Mouse (Mus musculus): Measurements from ENCODE around the gene Dhx29. TPM values are rescaled to one million over a fixed set of nuclear protein-coding genes. Genes with fewer than 3 reads are reported as not detected.

Dhx29 gene
- polyA plus RNA-seq, 1 experiment from 2014 or later: 17.5 TPM

DNA sequence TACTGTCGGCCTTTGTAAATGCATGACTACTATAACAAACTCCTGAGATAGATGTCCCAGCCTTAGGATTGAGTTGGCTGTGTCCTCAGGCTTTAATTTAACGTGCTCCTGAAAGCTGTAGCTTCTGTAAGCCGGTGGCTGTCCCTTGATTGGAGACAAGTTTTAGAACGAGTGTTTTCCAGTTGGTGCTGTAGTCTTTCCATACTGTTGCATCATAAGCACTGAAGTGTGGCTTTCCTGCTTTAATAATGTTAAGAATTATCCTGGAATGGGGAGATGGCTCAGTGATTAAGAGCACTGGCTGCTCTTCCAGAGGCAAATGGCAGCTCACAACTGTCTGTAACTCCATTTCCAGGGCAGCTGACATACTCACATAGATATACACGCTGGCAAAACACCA is 40.0 kb downstream of the Dhx29 start:
- DNase-seq (ENCODE audit: low spot score) (no peak), ATAC-seq (no peak)
- H3K4me3 ChIP-seq (ENCODE audit: low read depth, low read length): no peak overlapping the region
- no peaks in the 10 kb centered on the region for H3K4me1 ChIP-seq (ENCODE audit: control insufficient read depth, insufficient read depth, low read length)
- WGBS: 92% methylated on average over 5 of the region's 5 CpGs
- no peak overlapping the region for H3K9ac ChIP-seq (ENCODE audit: low read length)
- H3K27ac ChIP-seq (ENCODE audit: low read depth, low read length): no peak overlapping the region
- peaks cover 61% of the 10 kb centered on the region for H3K36me3 ChIP-seq (ENCODE audit: control insufficient read depth, insufficient read depth, low read length)
- no peak overlapping the region for H3K4me2 ChIP-seq (ENCODE audit: low read length)
- H3K9me3 ChIP-seq (replicated peaks; ENCODE audit: control insufficient read depth, low read length): no peaks in the 10 kb centered on the region
- no peaks in the 10 kb centered on the region for H3K27me3 ChIP-seq (replicated peaks; ENCODE audit: control insufficient read depth, insufficient read depth, low read length)

DNA sequence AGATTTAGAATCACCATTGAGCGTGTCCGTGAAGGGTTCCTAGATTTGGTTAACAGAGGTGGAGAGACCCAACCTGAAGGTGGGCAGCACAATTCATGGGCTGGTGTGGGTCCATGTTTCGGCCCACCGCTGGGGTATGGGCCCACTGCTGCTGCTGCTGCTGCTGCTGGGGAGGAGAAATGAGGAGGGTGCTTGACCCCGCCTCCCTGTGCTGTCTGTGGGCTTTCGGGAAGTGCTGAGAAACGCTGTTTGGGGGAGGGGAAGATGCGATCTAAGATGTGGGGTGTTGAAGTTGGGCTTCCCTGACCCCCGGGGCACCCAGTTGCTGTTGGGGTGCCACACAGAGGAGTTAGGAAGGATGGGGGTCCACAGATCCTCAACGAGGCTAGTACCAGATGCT is 49.5 kb downstream of the Dhx29 start:
- DNase-seq (ENCODE audit: low spot score): no peak
- WGBS: 48% methylated on average over 10 of the region's 10 CpGs
- ATAC-seq: no peak

DNA sequence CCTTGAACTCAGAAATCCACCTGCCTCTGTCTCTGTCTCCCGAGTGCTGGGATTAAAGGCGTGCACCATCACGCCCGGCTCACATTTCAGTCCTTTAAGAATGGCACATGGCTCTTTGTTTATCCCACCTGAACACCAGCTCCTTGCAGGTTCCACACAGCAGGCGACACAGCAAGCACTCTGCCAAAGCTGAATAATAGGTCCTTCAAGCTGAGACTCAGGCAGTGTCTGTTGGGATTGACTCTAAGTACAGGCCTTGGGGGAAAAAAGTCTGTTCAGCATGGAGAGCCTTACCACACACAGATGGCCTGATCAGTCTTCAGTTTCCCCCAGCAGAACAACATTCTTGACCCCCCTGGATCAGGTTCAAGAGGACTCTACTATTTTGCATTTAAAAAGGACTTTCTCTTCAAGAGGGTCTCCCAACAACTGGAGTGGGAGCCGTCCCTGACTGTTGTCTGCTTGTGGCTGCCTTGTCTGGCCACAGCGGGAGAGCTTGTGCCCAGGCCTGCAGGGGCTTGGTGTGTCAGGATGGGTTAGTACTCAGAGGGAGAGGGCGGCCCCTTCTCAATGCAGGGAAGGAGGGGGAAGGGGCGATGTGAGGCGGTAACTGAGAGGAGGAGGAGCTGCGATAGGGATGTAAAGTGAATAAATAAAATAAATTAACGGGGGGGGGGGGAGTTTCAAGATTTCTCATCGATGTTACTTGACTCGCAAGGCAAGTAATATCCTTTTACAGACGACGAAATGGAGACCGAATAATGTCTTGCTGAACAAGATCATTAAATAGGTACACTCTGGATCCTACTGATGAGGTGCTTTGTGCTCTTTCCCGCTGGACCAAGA is 58.6 kb downstream of the Dhx29 start:
- H3K27ac ChIP-seq (ENCODE audit: low read depth, low read length): no peak overlapping the region
- ATAC-seq: peak; percentile 18; the same call in 1 of the 2 replicates
- peak overlapping the region; percentile 98 for H3K4me2 ChIP-seq (ENCODE audit: low read length)
- H3K4me1 ChIP-seq (ENCODE audit: control insufficient read depth, insufficient read depth, low read length): peaks cover 21% of the 10 kb centered on the region
- H3K27me3 ChIP-seq (replicated peaks; ENCODE audit: control insufficient read depth, insufficient read depth, low read length): peaks cover 52% of the 10 kb centered on the region
- H3K9ac ChIP-seq (ENCODE audit: low read length): no peak overlapping the region
- H3K36me3 ChIP-seq (ENCODE audit: control insufficient read depth, insufficient read depth, low read length): no peaks in the 10 kb centered on the region
- no peaks in the 10 kb centered on the region for H3K9me3 ChIP-seq (replicated peaks; ENCODE audit: control insufficient read depth, low read length)
- WGBS: 3% methylated on average over 18 of the region's 18 CpGs
- H3K4me3 ChIP-seq (ENCODE audit: low read depth, low read length): no peak overlapping the region
- DNase-seq (ENCODE audit: low spot score): peak; percentile 48

More for the DNA sequence above, 49.5 kb downstream of the Dhx29 start:
- Histone ChIP-seq H3K4me1 (ENCODE audit: control insufficient read depth, insufficient read depth, low read length) (no peaks in the 10 kb centered on the region), H3K9ac (ENCODE audit: low read length) (no peak overlapping the region), H3K27ac (ENCODE audit: low read depth, low read length) (no peak overlapping the region), H3K9me3 (replicated peaks; ENCODE audit: control insufficient read depth, low read length) (no peaks in the 10 kb centered on the region), H3K36me3 (ENCODE audit: control insufficient read depth, insufficient read depth, low read length) (no peaks in the 10 kb centered on the region), H3K4me3 (ENCODE audit: low read depth, low read length) (no peak overlapping the region), H3K4me2 (ENCODE audit: low read length) (no peak overlapping the region), H3K27me3 (replicated peaks; ENCODE audit: control insufficient read depth, insufficient read depth, low read length) (peaks cover 3% of the 10 kb centered on the region; the same call in 1 of the 2 replicates)

DNA sequence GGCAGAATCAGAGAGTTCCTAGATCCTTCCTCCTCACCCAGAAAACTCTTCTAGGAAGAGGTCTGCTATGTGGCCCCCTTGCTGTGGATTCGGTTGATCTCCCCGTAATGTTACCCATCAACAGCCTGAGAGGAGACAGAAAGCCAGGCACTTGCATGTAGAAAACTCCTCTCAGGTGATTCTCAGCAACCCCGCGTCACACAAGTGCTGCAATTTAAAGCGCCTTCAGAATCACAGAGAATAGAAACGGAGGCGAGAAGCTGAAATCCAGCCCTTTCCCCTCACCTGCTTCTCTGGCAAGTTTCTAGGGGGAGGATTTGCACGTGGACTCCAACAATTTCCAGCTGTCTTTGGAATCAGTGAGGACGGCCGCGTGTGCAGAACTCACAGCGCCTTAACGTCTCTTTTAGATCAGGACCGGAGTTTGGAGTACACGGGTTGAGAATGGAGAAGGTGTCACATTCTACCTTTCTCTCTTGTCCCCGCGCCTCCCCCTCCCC is 59.2 kb downstream of the Dhx29 start:
- no peak for ATAC-seq
- WGBS: under 1% methylated on average over 17 of the region's 17 CpGs
- H3K27me3 ChIP-seq (replicated peaks; ENCODE audit: control insufficient read depth, insufficient read depth, low read length): peaks cover 58% of the 10 kb centered on the region
- H3K36me3 ChIP-seq (ENCODE audit: control insufficient read depth, insufficient read depth, low read length): no peaks in the 10 kb centered on the region
- no peak overlapping the region for H3K9ac ChIP-seq (ENCODE audit: low read length)
- peak overlapping the region; percentile 98 for H3K4me2 ChIP-seq (ENCODE audit: low read length)
- H3K4me1 ChIP-seq (ENCODE audit: control insufficient read depth, insufficient read depth, low read length): peaks cover 21% of the 10 kb centered on the region
- H3K27ac ChIP-seq (ENCODE audit: low read depth, low read length): no peak overlapping the region
- peak overlapping the region; percentile 49 for H3K4me3 ChIP-seq (ENCODE audit: low read depth, low read length)
- DNase-seq (ENCODE audit: low spot score): no peak
- no peaks in the 10 kb centered on the region for H3K9me3 ChIP-seq (replicated peaks; ENCODE audit: control insufficient read depth, low read length)

DNA sequence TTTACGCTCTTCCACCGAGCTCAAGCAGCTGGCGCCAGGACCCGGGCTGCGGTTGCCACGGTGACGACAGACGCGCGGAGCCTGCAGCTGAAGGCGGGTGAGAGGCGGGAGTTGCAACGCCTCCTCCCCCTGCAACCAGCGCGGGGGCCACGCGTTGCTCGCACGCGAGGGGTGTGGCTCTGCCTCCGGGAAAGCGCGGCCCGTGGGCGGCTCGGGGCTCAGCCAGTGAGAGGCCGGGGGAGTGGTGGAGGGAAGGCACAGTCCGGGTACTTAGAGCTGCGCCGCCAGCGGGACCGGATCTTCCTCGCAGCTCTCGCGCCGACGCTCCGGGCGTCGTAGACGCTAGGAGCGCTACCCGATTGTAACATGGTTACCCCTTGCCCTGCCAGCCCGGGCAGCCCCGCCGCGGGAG is 60.3 kb downstream of the Dhx29 start, which contains the start of gene Ccno:
TSS of gene Ccno (plus strand) at position 271 of the 412 bp plus-strand sequence.
- Histone ChIP-seq H3K27me3 (replicated peaks; ENCODE audit: control insufficient read depth, insufficient read depth, low read length) (peaks cover 64% of the 10 kb centered on the region), H3K4me2 (ENCODE audit: low read length) (peak within 1 kb of the TSS; percentile 98), H3K4me3 (ENCODE audit: low read depth, low read length) (peak within 1 kb of the TSS; percentile 49), H3K36me3 (ENCODE audit: control insufficient read depth, insufficient read depth, low read length) (no peaks in the 10 kb centered on the region), H3K27ac (ENCODE audit: low read depth, low read length) (no peak within 1 kb of the TSS), H3K9me3 (replicated peaks; ENCODE audit: control insufficient read depth, low read length) (no peaks in the 10 kb centered on the region), H3K9ac (ENCODE audit: low read length) (peak within 1 kb of the TSS; percentile 64), H3K4me1 (ENCODE audit: control insufficient read depth, insufficient read depth, low read length) (peaks cover 21% of the 10 kb centered on the region)
- WGBS: 0% methylated on average over 40 of the region's 47 CpGs
- DNase-seq (ENCODE audit: low spot score): peak; percentile 95
- peak; percentile 97 for ATAC-seq

DNA sequence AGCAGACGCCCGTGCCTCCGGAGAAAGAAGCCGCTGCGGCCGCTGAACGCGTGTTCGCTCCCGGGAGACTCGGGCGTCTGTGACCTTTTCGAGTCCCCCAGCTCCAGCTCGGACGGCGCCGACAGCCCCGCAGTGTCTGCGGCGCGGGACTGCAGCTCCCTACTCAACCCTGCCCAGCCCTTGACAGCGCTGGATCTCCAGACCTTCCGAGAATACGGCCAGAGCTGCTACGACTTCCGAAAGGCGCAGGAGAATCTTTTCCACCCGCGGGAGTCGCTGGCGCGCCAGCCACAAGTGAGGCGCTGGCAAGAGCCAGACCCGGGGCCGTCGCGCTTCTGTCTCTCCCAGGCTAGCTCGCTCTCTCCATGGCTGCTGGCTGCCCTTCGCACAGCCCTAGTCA is 60.7 kb downstream of the Dhx29 start:
- Histone ChIP-seq H3K4me1 (ENCODE audit: control insufficient read depth, insufficient read depth, low read length) (peaks cover 21% of the 10 kb centered on the region), H3K36me3 (ENCODE audit: control insufficient read depth, insufficient read depth, low read length) (no peaks in the 10 kb centered on the region), H3K9me3 (replicated peaks; ENCODE audit: control insufficient read depth, low read length) (no peaks in the 10 kb centered on the region), H3K27ac (ENCODE audit: low read depth, low read length) (no peak overlapping the region), H3K9ac (ENCODE audit: low read length) (peak overlapping the region; percentile 64), H3K4me2 (ENCODE audit: low read length) (peak overlapping the region; percentile 98), H3K27me3 (replicated peaks; ENCODE audit: control insufficient read depth, insufficient read depth, low read length) (peaks cover 66% of the 10 kb centered on the region), H3K4me3 (ENCODE audit: low read depth, low read length) (peak overlapping the region; percentile 49)
- ATAC-seq (peak; percentile 44), DNase-seq (ENCODE audit: low spot score) (peak; percentile 53)
- WGBS: under 1% methylated on average over 39 of the region's 39 CpGs

DNA sequence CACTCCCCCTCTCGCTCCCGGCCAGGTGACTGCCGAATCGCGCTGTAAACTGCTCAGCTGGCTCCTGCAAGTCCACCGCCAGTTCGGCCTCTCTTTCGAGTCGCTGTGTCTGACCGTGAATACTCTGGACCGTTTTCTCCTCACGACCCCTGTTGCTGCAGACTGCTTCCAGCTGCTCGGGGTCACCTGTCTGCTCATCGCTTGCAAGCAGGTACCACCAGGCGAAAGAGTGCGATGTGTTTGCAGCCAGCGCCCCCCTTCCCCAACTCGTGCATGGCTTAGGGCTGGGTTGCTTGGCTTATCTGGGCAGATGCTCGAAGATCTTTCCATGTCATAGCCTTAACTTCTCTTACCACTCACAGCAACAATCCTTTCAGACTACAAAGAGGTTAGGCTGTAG is 61.6 kb downstream of the Dhx29 start:
- Histone ChIP-seq H3K9me3 (replicated peaks; ENCODE audit: control insufficient read depth, low read length) (no peaks in the 10 kb centered on the region), H3K36me3 (ENCODE audit: control insufficient read depth, insufficient read depth, low read length) (no peaks in the 10 kb centered on the region), H3K27me3 (replicated peaks; ENCODE audit: control insufficient read depth, insufficient read depth, low read length) (peaks cover 74% of the 10 kb centered on the region), H3K27ac (ENCODE audit: low read depth, low read length) (no peak overlapping the region), H3K4me2 (ENCODE audit: low read length) (peak overlapping the region; percentile 98), H3K9ac (ENCODE audit: low read length) (no peak overlapping the region), H3K4me3 (ENCODE audit: low read depth, low read length) (peak overlapping the region; percentile 49), H3K4me1 (ENCODE audit: control insufficient read depth, insufficient read depth, low read length) (peaks cover 27% of the 10 kb centered on the region)
- ATAC-seq: no peak
- under 1% methylated on average over 19 of the region's 19 CpGs for WGBS
- DNase-seq (ENCODE audit: low spot score): no peak

DNA sequence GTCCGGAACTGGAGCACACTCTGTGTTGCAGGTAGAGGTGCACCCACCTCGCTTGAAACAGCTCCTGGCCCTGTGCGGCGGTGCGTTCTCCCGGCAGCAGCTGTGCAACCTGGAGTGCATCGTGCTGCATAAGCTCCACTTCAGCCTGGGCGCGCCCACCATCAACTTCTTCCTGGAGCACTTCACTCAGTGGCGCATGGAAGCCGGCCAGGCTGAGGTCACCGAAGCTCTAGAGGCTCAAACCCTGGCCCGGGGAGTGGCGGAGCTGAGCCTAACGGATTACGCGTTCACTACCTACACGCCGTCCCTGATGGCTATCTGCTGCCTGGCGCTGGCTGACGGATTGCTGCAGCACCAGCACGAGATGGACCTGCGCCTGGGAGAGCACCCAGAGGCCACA is 62.3 kb downstream of the Dhx29 start:
- H3K4me2 ChIP-seq (ENCODE audit: low read length): peak overlapping the region; percentile 20; the same call in 1 of the 2 replicates
- H3K27ac ChIP-seq (ENCODE audit: low read depth, low read length): no peak overlapping the region
- peak; percentile 23 for DNase-seq (ENCODE audit: low spot score)
- peaks cover 78% of the 10 kb centered on the region for H3K27me3 ChIP-seq (replicated peaks; ENCODE audit: control insufficient read depth, insufficient read depth, low read length)
- H3K4me1 ChIP-seq (ENCODE audit: control insufficient read depth, insufficient read depth, low read length): peaks cover 31% of the 10 kb centered on the region
- H3K36me3 ChIP-seq (ENCODE audit: control insufficient read depth, insufficient read depth, low read length): no peaks in the 10 kb centered on the region
- H3K4me3 ChIP-seq (ENCODE audit: low read depth, low read length): no peak overlapping the region
- under 1% methylated on average over 23 of the region's 23 CpGs for whole genome bisulfite sequencing
- H3K9me3 ChIP-seq (replicated peaks; ENCODE audit: control insufficient read depth, low read length): no peaks in the 10 kb centered on the region
- ATAC-seq: no peak
- H3K9ac ChIP-seq (ENCODE audit: low read length): peak overlapping the region; percentile 5; the same call in 1 of the 2 replicates

DNA sequence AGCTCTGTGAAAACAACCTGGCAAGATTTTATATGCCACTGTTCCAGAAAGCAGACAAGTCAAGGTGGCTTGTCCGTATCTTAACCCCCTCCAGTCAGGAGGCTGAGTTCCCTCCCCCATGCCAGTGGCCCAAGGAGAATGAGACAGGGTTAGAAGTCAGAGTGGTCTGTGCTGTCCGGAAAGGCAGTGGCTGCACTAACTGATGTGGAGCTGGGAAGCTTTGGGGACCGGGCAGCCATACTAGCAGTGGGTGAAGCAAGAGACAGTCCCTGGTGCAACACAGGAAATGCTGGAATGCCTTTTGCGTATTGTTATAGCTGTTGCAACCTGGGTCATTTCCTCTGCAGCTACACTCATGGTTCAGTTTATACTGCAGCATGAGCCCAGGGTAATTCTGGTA is 63.1 kb downstream of the Dhx29 start:
- Histone ChIP-seq H3K4me2 (ENCODE audit: low read length) (no peak overlapping the region), H3K27ac (ENCODE audit: low read depth, low read length) (no peak overlapping the region), H3K9me3 (replicated peaks; ENCODE audit: control insufficient read depth, low read length) (no peaks in the 10 kb centered on the region), H3K9ac (ENCODE audit: low read length) (no peak overlapping the region), H3K4me3 (ENCODE audit: low read depth, low read length) (no peak overlapping the region), H3K27me3 (replicated peaks; ENCODE audit: control insufficient read depth, insufficient read depth, low read length) (peaks cover 86% of the 10 kb centered on the region), H3K36me3 (ENCODE audit: control insufficient read depth, insufficient read depth, low read length) (no peaks in the 10 kb centered on the region), H3K4me1 (ENCODE audit: control insufficient read depth, insufficient read depth, low read length) (peaks cover 31% of the 10 kb centered on the region)
- no peak for DNase-seq (ENCODE audit: low spot score)
- ATAC-seq: no peak
- WGBS: 12% methylated on average over 4 of the region's 4 CpGs
